Mouse (Mus musculus) hindbrain, embryonic 12.5 days (tissue): Measurements from ENCODE around the gene Rpl11. TPM values are rescaled to one million over a fixed set of nuclear protein-coding genes. Genes with fewer than 3 reads are reported as not detected.

Experiments
- ATAC-seq: fragments of 200-750 bp; cut with Nextera tagmentation; 2 replicates; pipeline ENCODE4 v1.8.0; 2017; ENCODE audit warnings: moderate TSS enrichment; ENCODE audit not compliant: low FRiP score
- H3K27ac ChIP-seq: fragments of 300-500 bp; sonication (generic); 2 replicates; pipeline ENCODE4 v1.5.1; 2016; ENCODE audit warnings: mild to moderate bottlenecking
- H3K27me3 ChIP-seq: fragments of 300-500 bp; sonication (generic); 2 replicates; pipeline ENCODE4 v1.6.1; 2016; ENCODE audit warnings: mild to moderate bottlenecking
- H3K36me3 ChIP-seq: fragments of 300-500 bp; sonication (generic); 2 replicates; pipeline ENCODE4 v1.6.1; 2016; ENCODE audit warnings: mild to moderate bottlenecking
- H3K4me1 ChIP-seq: fragments of 300-500 bp; sonication (generic); 2 replicates; pipeline ENCODE4 v1.6.1; 2016
- H3K4me2 ChIP-seq: fragments of 300-500 bp; sonication (generic); replicated peaks from 2 replicates; pipeline ENCODE4 v1.6.1; 2016; ENCODE audit warnings: mild to moderate bottlenecking
- H3K4me3 ChIP-seq: fragments of 300-500 bp; sonication (generic); 2 replicates; pipeline ENCODE4 v1.5.1; 2016; ENCODE audit warnings: mild to moderate bottlenecking
- H3K9ac ChIP-seq: fragments of 300-500 bp; sonication (generic); 2 replicates; pipeline ENCODE4 v1.6.1; 2016; ENCODE audit warnings: mild to moderate bottlenecking, moderate library complexity
- H3K9me3 ChIP-seq: fragments of 300-500 bp; sonication (generic); replicated peaks from 2 replicates; pipeline ENCODE4 v1.6.1; 2016; ENCODE audit warnings: mild to moderate bottlenecking
- WGBS: fragments of 180-500 bp; shearing (Covaris S2); methylation state at CpG from one replicate; pipeline ENCODE4 v1.1.7; 2016; 5-methylcytosine and 5-hydroxymethylcytosine counted together
- polyA plus RNA-seq: library from polyadenylated mRNA; unstranded; fragments of >200 nt; fragmentation: Nextera tagmentation; extraction: Ambion mirVana; gene quantifications from 2 replicates; pipeline ENCODE4 v1.2.1, GENCODE M21; 2016

Rpl11 gene
- polyA plus RNA-seq, 1 experiment from 2014 or later: 292 TPM

GRCm38 (mm10) chr4:136035078-136035477 lies 18.1 kb downstream of the Rpl11 start:
- no peaks in the 10 kb centered on the region for H3K9me3 ChIP-seq
- H3K4me3 ChIP-seq: no peak overlapping the region
- ATAC-seq: no peak
- no peaks in the 10 kb centered on the region for H3K27me3 ChIP-seq
- WGBS: 86% methylated on average over 4 of the region's 4 CpGs
- H3K4me1 ChIP-seq: peaks cover 11% of the 10 kb centered on the region
- no peak overlapping the region for H3K4me2 ChIP-seq
- no peak overlapping the region for H3K9ac ChIP-seq
- no peaks in the 10 kb centered on the region for H3K36me3 ChIP-seq
- no peak overlapping the region for H3K27ac ChIP-seq

GRCm38 (mm10) chr4:136033231-136033630 lies 20.0 kb downstream of the Rpl11 start:
- H3K4me3 ChIP-seq: no peak overlapping the region
- 67% methylated on average over 1 of the region's 1 CpGs for WGBS
- no peak overlapping the region for H3K4me2 ChIP-seq
- no peaks in the 10 kb centered on the region for H3K9me3 ChIP-seq
- no peaks in the 10 kb centered on the region for H3K27me3 ChIP-seq
- H3K27ac ChIP-seq: no peak overlapping the region
- no peak overlapping the region for H3K9ac ChIP-seq
- peaks cover 11% of the 10 kb centered on the region for H3K4me1 ChIP-seq
- ATAC-seq: no peak
- no peaks in the 10 kb centered on the region for H3K36me3 ChIP-seq

- ATAC-seq: peak; percentile 40; the same call in 1 of the 2 replicates
- H3K9ac ChIP-seq: peak overlapping the region; percentile 8; the same call in 1 of the 2 replicates
- no peaks in the 10 kb centered on the region for H3K36me3 ChIP-seq
- 2% methylated on average over 8 of the region's 8 CpGs for WGBS
- H3K9me3 ChIP-seq: no peaks in the 10 kb centered on the region
- no peaks in the 10 kb centered on the region for H3K27me3 ChIP-seq
- H3K4me3 ChIP-seq: no peak overlapping the region
- H3K27ac ChIP-seq: peak overlapping the region; percentile 25
- peak overlapping the region; percentile 18; the same call in 1 of the 2 replicates for H3K4me2 ChIP-seq
- H3K4me1 ChIP-seq: peaks cover 11% of the 10 kb centered on the region
These were observed 22.0 kb downstream of the Rpl11 start for GRCm38 (mm10) chr4:136030968-136031909.

GRCm38 (mm10) chr4:136028689-136029088 lies 24.5 kb downstream of the Rpl11 start:
- Histone ChIP-seq H3K4me3 (no peak overlapping the region), H3K36me3 (no peaks in the 10 kb centered on the region), H3K27ac (no peak overlapping the region), H3K4me2 (no peak overlapping the region), H3K27me3 (no peaks in the 10 kb centered on the region), H3K4me1 (peaks cover 11% of the 10 kb centered on the region), H3K9ac (no peak overlapping the region), H3K9me3 (no peaks in the 10 kb centered on the region)
- no peak for ATAC-seq
- WGBS: 88% methylated on average over 5 of the region's 5 CpGs

- no peak overlapping the region for H3K9ac ChIP-seq
- no peak for ATAC-seq
- WGBS: 89% methylated on average over 19 of the region's 19 CpGs
- H3K4me3 ChIP-seq: no peak overlapping the region
- no peak overlapping the region for H3K4me2 ChIP-seq
- no peaks in the 10 kb centered on the region for H3K27me3 ChIP-seq
- peaks cover 11% of the 10 kb centered on the region for H3K4me1 ChIP-seq
- H3K36me3 ChIP-seq: no peaks in the 10 kb centered on the region
- H3K27ac ChIP-seq: no peak overlapping the region
- no peaks in the 10 kb centered on the region for H3K9me3 ChIP-seq
These were observed 25.1 kb downstream of the Rpl11 start for GRCm38 (mm10) chr4:136028132-136028564.

GRCm38 (mm10) chr4:136027416-136028131 lies 25.7 kb downstream of the Rpl11 start:
- 74% methylated on average over 8 of the region's 8 CpGs for WGBS
- no peaks in the 10 kb centered on the region for H3K9me3 ChIP-seq

GRCm38 (mm10) chr4:136025350-136025749 lies 27.9 kb downstream of the Rpl11 start:
- ATAC-seq: no peak
- Histone ChIP-seq H3K9me3 (no peaks in the 10 kb centered on the region), H3K36me3 (no peaks in the 10 kb centered on the region), H3K4me3 (no peak overlapping the region), H3K4me2 (no peak overlapping the region), H3K27ac (no peak overlapping the region), H3K9ac (no peak overlapping the region), H3K4me1 (peaks cover 5% of the 10 kb centered on the region), H3K27me3 (no peaks in the 10 kb centered on the region)
- WGBS: 79% methylated on average over 1 of the region's 1 CpGs

More at GRCm38 (mm10) chr4:136027416-136028131, 25.7 kb downstream of the Rpl11 start:
- Histone ChIP-seq H3K4me2 (no peak overlapping the region), H3K36me3 (no peaks in the 10 kb centered on the region), H3K4me1 (peaks cover 11% of the 10 kb centered on the region), H3K9ac (no peak overlapping the region), H3K27ac (no peak overlapping the region), H3K4me3 (no peak overlapping the region), H3K27me3 (no peaks in the 10 kb centered on the region)
- no peak for ATAC-seq

GRCm38 (mm10) chr4:136022924-136023323 lies 30.3 kb downstream of the Rpl11 start:
- Histone ChIP-seq H3K4me3 (no peak overlapping the region), H3K4me2 (no peak overlapping the region), H3K36me3 (no peaks in the 10 kb centered on the region), H3K9me3 (no peaks in the 10 kb centered on the region), H3K27ac (no peak overlapping the region), H3K4me1 (peaks cover 11% of the 10 kb centered on the region), H3K9ac (no peak overlapping the region), H3K27me3 (no peaks in the 10 kb centered on the region)
- no peak for ATAC-seq
- WGBS: 96% methylated on average over 9 of the region's 9 CpGs

- Histone ChIP-seq H3K27ac (peak within 1 kb of the TSS; percentile 90), H3K4me2 (peak within 1 kb of the TSS; percentile 98), H3K9ac (peak within 1 kb of the TSS; percentile 99), H3K36me3 (no peaks in the 10 kb centered on the region), H3K4me1 (peaks cover 11% of the 10 kb centered on the region), H3K9me3 (no peaks in the 10 kb centered on the region), H3K4me3 (peak within 1 kb of the TSS; percentile 100), H3K27me3 (no peaks in the 10 kb centered on the region)
- peak; percentile 98 for ATAC-seq
- WGBS: under 1% methylated on average over 48 of the region's 48 CpGs
These were observed 31.6 kb downstream of the Rpl11 start, which contains the start of gene Eloa for GRCm38 (mm10) chr4:136021549-136022047. Eloa (minus strand) TSS chr4:136021763.

- Histone ChIP-seq H3K27ac (peak overlapping the region; percentile 90), H3K4me3 (peak overlapping the region; percentile 100), H3K9ac (peak overlapping the region; percentile 99), H3K9me3 (no peaks in the 10 kb centered on the region), H3K27me3 (no peaks in the 10 kb centered on the region), H3K36me3 (no peaks in the 10 kb centered on the region), H3K4me2 (peak overlapping the region; percentile 98), H3K4me1 (peaks cover 11% of the 10 kb centered on the region)
- WGBS: 2% methylated on average over 44 of the region's 62 CpGs
- ATAC-seq: peak; percentile 81
These were observed 32.3 kb downstream of the Rpl11 start for GRCm38 (mm10) chr4:136020743-136021548.

GRCm38 (mm10) chr4:136016059-136016602 lies 37.1 kb downstream of the Rpl11 start:
- Histone ChIP-seq H3K36me3 (peaks cover 27% of the 10 kb centered on the region), H3K9me3 (no peaks in the 10 kb centered on the region), H3K27me3 (no peaks in the 10 kb centered on the region), H3K9ac (no peak overlapping the region), H3K4me2 (no peak overlapping the region), H3K27ac (no peak overlapping the region), H3K4me3 (no peak overlapping the region), H3K4me1 (peaks cover 11% of the 10 kb centered on the region)
- ATAC-seq: no peak
- WGBS: 83% methylated on average over 3 of the region's 3 CpGs
